Mouse (Mus musculus) liver, embryonic 14.5 days (tissue): ENCODE measurements around the gene Mrpl43. TPM values are rescaled to one million over a fixed set of nuclear protein-coding genes. Genes with fewer than 3 reads are reported as not detected.

Source experiments
- ATAC-seq: fragments of 200-750 bp; cut with Nextera tagmentation; 2 replicates; pipeline ENCODE4 v1.8.0; 2017; ENCODE audit warnings: moderate number of reproducible peaks, mild to moderate bottlenecking, moderate library complexity; ENCODE audit not compliant: insufficient read depth
- DNase-seq, 3 experiments: peaks; one replicate each; pipeline ENCODE4 v3.0.0-alpha.2; 2012 to 2013; ENCODE audit warnings: low read depth in 3 of 3, low spot score in 3 of 3
- H3K27ac ChIP-seq: fragments of 300-500 bp; sonication (generic); 2 replicates; pipeline ENCODE4 v1.5.1; 2014; ENCODE audit warnings: moderate library complexity, mild to moderate bottlenecking, control low read depth, inconsistent platforms
- H3K27me3 ChIP-seq: fragments of 300-500 bp; sonication (generic); 2 replicates; pipeline ENCODE4 v1.6.1; 2014; ENCODE audit warnings: mild to moderate bottlenecking, low read length, moderate library complexity; ENCODE audit not compliant: control insufficient read depth, insufficient read depth
- H3K36me3 ChIP-seq: fragments of 300-500 bp; sonication (generic); replicated peaks from 2 replicates; pipeline ENCODE4 v1.6.1; 2014; ENCODE audit warnings: low read depth; ENCODE audit not compliant: control insufficient read depth, insufficient read depth
- H3K4me1 ChIP-seq, 2 experiments: fragments of 200-500 bp in 1 of 2; fragments of 300-500 bp in 1 of 2; sonication (generic) in 1 of 2; replicated peaks; 2 replicates each; pipeline ENCODE4 v1.6.1; 2012 to 2014; ENCODE audit warnings: antibody characterized with exemption in 1 of 2, inconsistent platforms in 1 of 2, low read length in 1 of 2; ENCODE audit not compliant: control insufficient read depth in 2 of 2, insufficient read depth in 2 of 2
- H3K4me2 ChIP-seq: fragments of 300-500 bp; sonication (generic); 2 replicates; pipeline ENCODE4 v1.6.1; 2014; ENCODE audit warnings: low read depth, mild to moderate bottlenecking, control low read depth, moderate library complexity
- H3K4me3 ChIP-seq, 2 experiments: fragments of 200-500 bp in 1 of 2; fragments of 300-500 bp in 1 of 2; sonication (generic) in 1 of 2; 2 replicates each; pipeline ENCODE4 v1.5.1; 2012 to 2014; ENCODE audit warnings: low read depth in 2 of 2, low read length in 2 of 2, mild to moderate bottlenecking in 2 of 2, control low read depth in 1 of 2, inconsistent platforms in 1 of 2, moderate library complexity in 1 of 2; ENCODE audit not compliant: insufficient read depth in 1 of 2
- H3K9ac ChIP-seq: fragments of 300-500 bp; sonication (generic); replicated peaks from 2 replicates; pipeline ENCODE4 v1.6.1; 2014; ENCODE audit warnings: mild to moderate bottlenecking, control low read depth, moderate library complexity
- H3K9me3 ChIP-seq: fragments of 300-500 bp; sonication (generic); 2 replicates; pipeline ENCODE4 v1.6.1; 2016; ENCODE audit warnings: low read length, mixed read lengths; ENCODE audit not compliant: control insufficient read depth
- CTCF ChIP-seq: IDR thresholded peaks from 2 replicates; pipeline ENCODE4 v1.5.1; 2016; ENCODE audit warnings: antibody characterized with exemption, low read depth, control low read depth
- EP300 ChIP-seq: IDR thresholded peaks from 2 replicates; pipeline ENCODE4 v1.6.1; 2016; ENCODE audit warnings: antibody characterized with exemption, low read depth
- WGBS: fragments of 180-500 bp; shearing (Covaris S2); extraction: QIAGEN DNeasy Blood & Tissue Kit; methylation state at CpG from one replicate; pipeline ENCODE4 v1.1.7; 2014; ENCODE audit not compliant: insufficient replicate concordance; 5-methylcytosine and 5-hydroxymethylcytosine counted together
- polyA plus RNA-seq, 2 experiments: library from polyadenylated mRNA; depleted of rRNA in 1 of 2; stranded (reverse) in 1 of 2; unstranded in 1 of 2; fragments of >200 nt; fragmentation: Nextera tagmentation in 1 of 2; extraction: Ambion mirVana in 1 of 2; gene quantifications; 2 replicates each; pipeline versions ENCODE4 v1.2.1 to v1.2.3; 2012 to 2014

Gene Mrpl43
- polyA plus RNA-seq, 2 experiments, result 19.6 to 28.9 TPM

GRCm38 (mm10) chr19:44987004-44987403, 19.2 kb downstream of the Mrpl43 start:
- Histone ChIP-seq H3K9me3 (no peaks in the 10 kb centered on the region), H3K27ac (no peak overlapping the region), H3K4me3 (no peak overlapping the region), H3K9ac (no peak overlapping the region), H3K27me3 (peaks cover 19% of the 10 kb centered on the region), H3K36me3 (0 out of 2 replicates have a peak, but pooled peaks cover under 1% of the 10 kb centered on the region), H3K4me1 (peaks cover 0 to 7% of the 10 kb centered on the region in 2 experiments; a peak in 1 of 4 replicates), H3K4me2 (no peak overlapping the region)
- no peak for TF ChIP-seq CTCF
- no peak for TF ChIP-seq EP300
- 45% methylated on average over 6 of the region's 6 CpGs for WGBS
- DNase-seq (no peak), ATAC-seq (no peak)

GRCm38 (mm10) chr19:44985159-44985988, 20.9 kb downstream of the Mrpl43 start:
- H3K9ac ChIP-seq, result no peak overlapping the region

DNA sequence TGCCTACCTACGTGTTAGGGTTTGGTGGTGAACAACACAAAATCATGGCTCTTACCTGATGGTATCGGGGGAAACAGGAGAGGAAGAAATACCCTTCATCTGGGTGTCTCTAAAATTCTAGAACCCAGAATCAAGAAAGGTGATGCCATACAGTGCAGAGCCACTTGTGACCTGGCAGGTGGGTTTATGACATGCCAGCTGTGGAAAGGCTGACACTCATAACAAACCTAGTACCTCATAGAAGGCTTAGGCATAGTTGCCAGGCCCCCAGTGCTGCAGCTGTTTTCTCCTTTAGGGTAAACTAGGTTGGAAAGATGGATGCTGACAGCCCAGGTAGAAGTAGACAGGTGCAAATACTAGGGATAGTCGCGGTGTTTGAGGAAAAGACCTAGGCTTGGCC, 21.8 kb downstream of the Mrpl43 start:
- TF ChIP-seq CTCF (no peak), EP300 (no peak)
- peaks cover 12% of the 10 kb centered on the region for H3K27me3 ChIP-seq
- peaks cover 17% of the 10 kb centered on the region for H3K36me3 ChIP-seq
- no peaks in the 10 kb centered on the region for H3K9me3 ChIP-seq
- ATAC-seq, result no peak
- no peak overlapping the region for H3K27ac ChIP-seq
- no peak overlapping the region for H3K9ac ChIP-seq
- no peak for DNase-seq
- WGBS, result 81% methylated on average over 4 of the region's 4 CpGs
- H3K4me3 ChIP-seq, result no peak overlapping the region
- H3K4me1 ChIP-seq, result peaks cover 0 to 6% of the 10 kb centered on the region in 2 experiments; a peak in 1 of 4 replicates
- H3K4me2 ChIP-seq, result no peak overlapping the region

More at GRCm38 (mm10) chr19:44985159-44985988, 20.9 kb downstream of the Mrpl43 start:
- ATAC-seq (no peak), DNase-seq (no peak)
- 41% methylated on average over 5 of the region's 5 CpGs for WGBS
- Histone ChIP-seq H3K9me3 (no peaks in the 10 kb centered on the region), H3K27me3 (peaks cover 17% of the 10 kb centered on the region), H3K4me1 (peaks cover 0 to 6% of the 10 kb centered on the region in 2 experiments; a peak in 1 of 4 replicates), H3K36me3 (peaks cover 10% of the 10 kb centered on the region), H3K4me2 (no peak overlapping the region), H3K4me3 (no peak overlapping the region), H3K27ac (no peak overlapping the region)
- TF ChIP-seq EP300 (no peak), CTCF (no peak)

- H3K9ac ChIP-seq, result no peak overlapping the region
- H3K4me2 ChIP-seq, result no peak overlapping the region
- H3K4me1 ChIP-seq, result peaks cover 0 to 4% of the 10 kb centered on the region in 2 experiments; a peak in 1 of 4 replicates
- no peak for TF ChIP-seq EP300
- no peak for TF ChIP-seq CTCF
- ATAC-seq (no peak), DNase-seq (no peak)
- WGBS, result 66% methylated on average over 6 of the region's 6 CpGs
- no peak overlapping the region for H3K4me3 ChIP-seq
- H3K9me3 ChIP-seq, result no peaks in the 10 kb centered on the region
- H3K27me3 ChIP-seq, result peaks cover 1% of the 10 kb centered on the region; the same call in 1 of the 2 replicates
- H3K27ac ChIP-seq, result no peak overlapping the region
- H3K36me3 ChIP-seq, result peaks cover 22% of the 10 kb centered on the region
These were observed 22.9 kb downstream of the Mrpl43 start for GRCm38 (mm10) chr19:44983366-44983765.

DNA sequence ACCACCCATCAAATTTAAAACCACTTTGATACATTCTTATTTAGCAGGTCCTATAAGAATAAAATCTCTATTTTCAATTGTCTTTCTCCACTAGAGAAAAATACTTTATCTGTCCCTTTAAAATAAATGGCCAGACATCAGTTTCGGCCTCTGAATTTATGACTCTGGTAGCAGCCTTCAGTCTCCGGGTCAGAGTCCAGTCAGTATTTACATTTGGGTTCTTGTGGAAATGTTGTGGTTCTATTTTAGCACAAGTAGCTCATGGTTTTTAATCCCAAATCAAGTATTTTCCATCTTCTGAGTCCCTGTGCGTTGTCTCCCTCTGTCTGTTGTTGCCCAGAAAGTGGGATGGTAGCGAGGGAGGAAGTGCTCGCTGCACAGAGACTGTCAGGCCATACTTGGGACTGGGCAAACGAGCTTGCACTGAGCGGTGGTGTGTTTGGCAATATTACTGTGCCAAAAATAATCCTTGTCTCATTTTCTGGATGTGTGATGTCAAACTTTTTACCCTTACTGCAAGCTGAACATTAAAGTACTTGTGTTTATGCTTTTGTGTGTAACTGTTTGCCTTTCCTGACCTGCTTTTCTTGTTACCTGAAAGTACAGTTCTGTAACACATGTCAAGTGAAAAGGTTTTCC, 23.6 kb downstream of the Mrpl43 start:
- 76% methylated on average over 7 of the region's 7 CpGs for WGBS
- DNase-seq, result no peak
- TF ChIP-seq EP300, result no peak
- TF ChIP-seq CTCF, result no peak
- ATAC-seq, result no peak
- no peak overlapping the region for H3K9ac ChIP-seq
- no peak overlapping the region for H3K27ac ChIP-seq
- peaks cover 28% of the 10 kb centered on the region for H3K36me3 ChIP-seq
- no peaks in the 10 kb centered on the region for H3K9me3 ChIP-seq
- H3K4me3 ChIP-seq, result no peak overlapping the region
- no peaks in the 10 kb centered on the region for H3K27me3 ChIP-seq
- no peak overlapping the region for H3K4me2 ChIP-seq
- H3K4me1 ChIP-seq, result peaks cover 0 to 3% of the 10 kb centered on the region in 2 experiments; a peak in 1 of 4 replicates
